Mouse (Mus musculus) myocyte (in vitro differentiated cells): ENCODE data around the gene Gm10135. TPM values are rescaled to one million over a fixed set of nuclear protein-coding genes. Genes with fewer than 3 reads are reported as not detected.
"Not testable (repeated sequence)": the region's sequence is repeated elsewhere in the genome, so short reads cannot be mapped to it uniquely, and the experiment has no call there.

ENCODE experiments used
- H3K27me3 ChIP-seq: one replicate; pipeline ENCODE4 v1.6.1; 2011; ENCODE audit not compliant: control insufficient read depth, insufficient read depth, insufficient read length
- H3K36me3 ChIP-seq: one replicate; pipeline ENCODE4 v1.6.1; 2011; ENCODE audit not compliant: control insufficient read depth, insufficient read depth
- H3K4me2 ChIP-seq: one replicate; pipeline ENCODE4 v1.6.1; 2011; ENCODE audit warnings: low read depth, control low read depth
- H3K4me3 ChIP-seq: one replicate; pipeline ENCODE4 v1.5.1; 2011; ENCODE audit warnings: mild to moderate bottlenecking, control low read depth, moderate library complexity
- H3K79me2 ChIP-seq: one replicate; pipeline ENCODE4 v1.6.1; 2011; ENCODE audit not compliant: control insufficient read depth, insufficient read depth
- H3ac ChIP-seq: one replicate; pipeline ENCODE4 v1.6.1; 2011; ENCODE audit not compliant: control insufficient read depth, insufficient read length
- CEBPB ChIP-seq: IDR thresholded peaks from 2 replicates; pipeline ENCODE4 v1.6.1; 2011; ENCODE audit warnings: mild to moderate bottlenecking, moderate library complexity; ENCODE audit not compliant: poor library complexity, insufficient read depth, severe bottlenecking
- E2F4 ChIP-seq: IDR thresholded peaks from one replicate; pipeline ENCODE4 v1.6.1; 2011; ENCODE audit warnings: mild to moderate bottlenecking, control low read depth, moderate library complexity; ENCODE audit not compliant: insufficient read depth
- MAX ChIP-seq: IDR thresholded peaks from one replicate; pipeline ENCODE4 v1.6.1; 2011; ENCODE audit warnings: low read depth, mild to moderate bottlenecking, control low read depth
- MYOD1 ChIP-seq, 3 experiments: IDR thresholded peaks; one replicate each; pipeline ENCODE4 v1.6.1; 2011; ENCODE audit warnings: control low read depth in 2 of 3, low read depth in 2 of 3, mild to moderate bottlenecking in 2 of 3, moderate library complexity in 1 of 3; ENCODE audit not compliant: insufficient read length in 2 of 3, control insufficient read depth in 1 of 3
- MYOG ChIP-seq, 3 experiments: IDR thresholded peaks; one replicate each; pipeline ENCODE4 v1.6.1; 2011; ENCODE audit warnings: control low read depth in 2 of 3, low read depth in 2 of 3, mild to moderate bottlenecking in 2 of 3; ENCODE audit not compliant: insufficient read length in 2 of 3, control insufficient read depth in 1 of 3, insufficient read depth in 1 of 3
- POLR2A ChIP-seq: IDR thresholded peaks from one replicate; pipeline ENCODE4 v1.6.1; 2011; ENCODE audit warnings: low read depth, mild to moderate bottlenecking, control low read depth, moderate library complexity; ENCODE audit not compliant: insufficient read length
- POLR2AphosphoS2 ChIP-seq: IDR thresholded peaks from one replicate; pipeline ENCODE4 v1.6.1; 2011; ENCODE audit warnings: low read depth, control low read depth; ENCODE audit not compliant: insufficient read length
- REST ChIP-seq: IDR thresholded peaks from one replicate; pipeline ENCODE4 v1.6.1; 2011; ENCODE audit warnings: mild to moderate bottlenecking, control low read depth, moderate library complexity; ENCODE audit not compliant: insufficient read depth, insufficient read length
- SRF ChIP-seq: IDR thresholded peaks from one replicate; pipeline ENCODE4 v1.6.1; 2011; ENCODE audit warnings: low read depth; ENCODE audit not compliant: control insufficient read depth, insufficient read length
- TCF12 ChIP-seq: IDR thresholded peaks from one replicate; pipeline ENCODE4 v1.6.1; 2011; ENCODE audit warnings: mild to moderate bottlenecking, control low read depth; ENCODE audit not compliant: poor library complexity, insufficient read depth, severe bottlenecking
- TCF3 ChIP-seq: IDR thresholded peaks from one replicate; pipeline ENCODE4 v1.6.1; 2011; ENCODE audit warnings: low read depth, control low read depth; ENCODE audit not compliant: insufficient read length
- USF1 ChIP-seq: IDR thresholded peaks from one replicate; pipeline ENCODE4 v1.6.1; 2011; ENCODE audit warnings: low read depth, mild to moderate bottlenecking, control low read depth, moderate library complexity
- polyA plus RNA-seq: library from polyadenylated mRNA; unstranded; fragments of >200 nt; fragmentation: generic; extraction: Trizol; gene quantifications from one replicate; pipeline ENCODE4 v1.2.1, GENCODE M21; 2012; ENCODE audit warnings: missing spikeins

The Gm10135 gene
- not detected for polyA plus RNA-seq

GRCm38 (mm10) chr5:72974602-72975001 is at the start of gene Gm10135:
Gm10135 (minus strand) TSS chr5:72974702.
- Histone ChIP-seq H3K27me3 (no peaks in the 10 kb centered on the region), H3K79me2 (no peaks in the 10 kb centered on the region), H3K36me3 (peaks cover 21% of the 10 kb centered on the region), H3ac (no peak within 1 kb of the TSS), H3K4me3 (no peak within 1 kb of the TSS), H3K4me2 (no peak within 1 kb of the TSS)
- no peak for TF ChIP-seq USF1
- no peak for TF ChIP-seq REST
- no peak for TF ChIP-seq MYOG (IDR thresholded peaks at IDR 0.05; ENCODE audit: control insufficient read depth in 1 of 3, insufficient read depth in 1 of 3, insufficient read length in 2 of 3, low read depth in 2 of 3)
- TF ChIP-seq MAX, result no peak
- TF ChIP-seq TCF3, result no peak
- TF ChIP-seq CEBPB, result no peak
- TF ChIP-seq SRF, result no peak
- TF ChIP-seq POLR2AphosphoS2, result no peak

GRCm38 (mm10) chr5:73023801-73024200 is 49.3 kb upstream of the Gm10135 start:
- Histone ChIP-seq H3ac (no peak overlapping the region), H3K27me3 (no peaks in the 10 kb centered on the region), H3K4me2 (no peak overlapping the region), H3K79me2 (no peaks in the 10 kb centered on the region), H3K4me3 (no peak overlapping the region), H3K36me3 (peaks cover 16% of the 10 kb centered on the region)
- TF ChIP-seq MYOG (IDR thresholded peaks at IDR 0.05; ENCODE audit: control insufficient read depth in 1 of 3, insufficient read depth in 1 of 3, insufficient read length in 2 of 3, low read depth in 2 of 3), result no peak
- no peak for TF ChIP-seq USF1
- TF ChIP-seq SRF, result no peak
- no peak for TF ChIP-seq MYOD1 (IDR thresholded peaks at IDR 0.05; ENCODE audit: control insufficient read depth in 1 of 3, insufficient read length in 2 of 3, low read depth in 2 of 3)
- no peak for TF ChIP-seq REST
- TF ChIP-seq MAX, result no peak
- no peak for TF ChIP-seq E2F4
- TF ChIP-seq POLR2AphosphoS2, result no peak
- no peak for TF ChIP-seq TCF3
- no peak for TF ChIP-seq TCF12
- TF ChIP-seq CEBPB, result no peak
- TF ChIP-seq POLR2A, result no peak

- Histone ChIP-seq H3K79me2 (no peaks in the 10 kb centered on the region), H3K27me3 (peaks cover 4% of the 10 kb centered on the region), H3K4me3 (no peak overlapping the region), H3K4me2 (no peak overlapping the region), H3K36me3 (no peaks in the 10 kb centered on the region), H3ac (no peak overlapping the region)
- no peak for TF ChIP-seq E2F4
- TF ChIP-seq TCF12, result no peak
- TF ChIP-seq TCF3, result no peak
- no peak for TF ChIP-seq POLR2AphosphoS2
- TF ChIP-seq SRF, result no peak
Observed at GRCm38 (mm10) chr5:73014745-73015144, 40.2 kb upstream of the Gm10135 start.

- H3K4me2 ChIP-seq, H3K27me3 ChIP-seq, H3K36me3 ChIP-seq, H3K79me2 ChIP-seq, H3ac ChIP-seq, H3K4me3 ChIP-seq: not testable (repeated sequence)
Observed at GRCm38 (mm10) chr5:73013611-73014287, 39.2 kb upstream of the Gm10135 start.

GRCm38 (mm10) chr5:73012884-73013610 is 38.5 kb upstream of the Gm10135 start:
- not testable (repeated sequence) for H3K4me2 ChIP-seq, H3K79me2 ChIP-seq, H3K4me3 ChIP-seq, H3K36me3 ChIP-seq, H3ac ChIP-seq, H3K27me3 ChIP-seq

- peaks cover 11% of the 10 kb centered on the region for H3K27me3 ChIP-seq
- not testable (repeated sequence) for H3K79me2 ChIP-seq, H3K4me3 ChIP-seq, H3K36me3 ChIP-seq, H3ac ChIP-seq, H3K4me2 ChIP-seq
Observed at GRCm38 (mm10) chr5:73011806-73012205, 37.3 kb upstream of the Gm10135 start.

GRCm38 (mm10) chr5:73008230-73008629 is 33.7 kb upstream of the Gm10135 start:
- not testable (repeated sequence) for H3K4me2 ChIP-seq, H3K36me3 ChIP-seq, H3ac ChIP-seq, H3K79me2 ChIP-seq, H3K4me3 ChIP-seq
- peaks cover 11% of the 10 kb centered on the region for H3K27me3 ChIP-seq
